In genomic region chr1:168754196-168754595, GRCm38 (mm10) we compare ENCODE assay signal across 14 mouse cellular contexts.
DNase-seq lines count a peak whose midpoint lies in the region; ATAC-seq lines count a peak whose summit lies in the region.
"Had no signal": no experiment of that assay in that cellular context is flagged by ENCODE, and none has a peak within 500 bp of the region (broad histone marks: within the 10 kb centered on the region; RNA-seq: fewer than 3 reads in every experiment).

No protein-coding gene starts in this region.

- no peaks in the 10 kb centered on the region for H3K27me3 ChIP-seq in hindbrain, embryonic 11.5 days (ENCODE audit: control insufficient read depth, insufficient read depth, low read length)
- no peaks in the 10 kb centered on the region for H3K27me3 ChIP-seq in hindbrain, embryonic 16.5 days (replicated peaks; ENCODE audit: control insufficient read depth, insufficient read depth, low read length)
- H3K27me3 ChIP-seq in embryonic facial prominence, embryonic 14.5 days (replicated peaks; ENCODE audit: control insufficient read depth, insufficient read depth, low read length): no peaks in the 10 kb centered on the region
- H3K27me3 ChIP-seq: forebrain, embryonic 13.5 days; intestine, embryonic 15.5 days had no signal

- WGBS in hindbrain, embryonic 11.5 days: 40% methylated on average over 7 of the region's 7 CpGs
- WGBS in hindbrain, embryonic 16.5 days: 65% methylated on average over 7 of the region's 7 CpGs
- WGBS in embryonic facial prominence, embryonic 14.5 days: 25% methylated on average over 7 of the region's 7 CpGs

- no peaks in the 10 kb centered on the region for H3K36me3 ChIP-seq in hindbrain, embryonic 11.5 days (ENCODE audit: control insufficient read depth, insufficient read depth, low read length)
- H3K36me3 ChIP-seq in hindbrain, embryonic 16.5 days (ENCODE audit: control insufficient read depth, insufficient read depth, low read length): no peaks in the 10 kb centered on the region
- no peaks in the 10 kb centered on the region for H3K36me3 ChIP-seq in embryonic facial prominence, embryonic 14.5 days (ENCODE audit: control insufficient read depth, insufficient read depth, low read length)
- H3K36me3 ChIP-seq: intestine, embryonic 15.5 days had no signal

- no peaks in the 10 kb centered on the region for H3K9me3 ChIP-seq in hindbrain, embryonic 11.5 days (ENCODE audit: control insufficient read depth, low read length)
- no peaks in the 10 kb centered on the region for H3K9me3 ChIP-seq in hindbrain, embryonic 16.5 days (ENCODE audit: control insufficient read depth, low read length)
- no peaks in the 10 kb centered on the region for H3K9me3 ChIP-seq in embryonic facial prominence, embryonic 14.5 days (ENCODE audit: control insufficient read depth, low read length)
- H3K9me3 ChIP-seq: forebrain, embryonic 13.5 days; intestine, embryonic 15.5 days had no signal

- H3K4me2 ChIP-seq in hindbrain, embryonic 11.5 days (replicated peaks; ENCODE audit: low read depth, low read length): no peak overlapping the region
- no peak overlapping the region for H3K4me2 ChIP-seq in hindbrain, embryonic 16.5 days (ENCODE audit: low read length)
- no peak overlapping the region for H3K4me2 ChIP-seq in embryonic facial prominence, embryonic 14.5 days (ENCODE audit: low read depth, low read length)
- H3K4me2 ChIP-seq: forebrain, embryonic 13.5 days; intestine, embryonic 15.5 days; lung, embryonic 14.5 days; midbrain, embryonic 11.5 days had no signal

- intact Hi-C loops in heart, postnatal 36 days (cut with DNase I): no loop called here

- no peak overlapping the region for H3K9ac ChIP-seq in hindbrain, embryonic 11.5 days (ENCODE audit: low read depth, low read length)
- H3K9ac ChIP-seq in hindbrain, embryonic 16.5 days (ENCODE audit: low read depth, low read length): no peak overlapping the region
- H3K9ac ChIP-seq in embryonic facial prominence, embryonic 14.5 days (ENCODE audit: low read depth, low read length): no peak overlapping the region
- H3K9ac ChIP-seq: forebrain, embryonic 13.5 days; intestine, embryonic 15.5 days; lung, embryonic 14.5 days had no signal

- H3K27ac ChIP-seq in hindbrain, embryonic 11.5 days (ENCODE audit: low read depth, low read length): no peak overlapping the region
- no peak overlapping the region for H3K27ac ChIP-seq in hindbrain, embryonic 16.5 days (ENCODE audit: low read depth, low read length)
- no peak overlapping the region for H3K27ac ChIP-seq in embryonic facial prominence, embryonic 14.5 days (replicated peaks; ENCODE audit: low read depth, low read length)
- H3K27ac ChIP-seq: forebrain, embryonic 13.5 days; intestine, embryonic 15.5 days had no signal

- peak; percentile 26 for DNase-seq in hindbrain, embryonic 11.5 days (ENCODE audit: low spot score)
- DNase-seq in embryonic facial prominence, embryonic 14.5 days (ENCODE audit: low spot score): peak; percentile 35
- peak; percentile 27 for DNase-seq in kidney, postnatal 10 days
- peak; percentile 20 for DNase-seq in retina, postnatal 1 day
- DNase-seq in lung, postnatal 14 days: no peak
- no peak for DNase-seq in frontal cortex, postnatal 10 days (ENCODE audit: low spot score in 2 of 2)
- no peak for DNase-seq in heart, postnatal 36 days
- DNase-seq: heart, postnatal 10 days; lung, embryonic 14.5 days; thymus, postnatal 14 days had no signal

- no peak overlapping the region for H3K4me3 ChIP-seq in hindbrain, embryonic 11.5 days (ENCODE audit: low read depth, low read length)
- H3K4me3 ChIP-seq in hindbrain, embryonic 16.5 days (ENCODE audit: low read length): no peak overlapping the region
- no peak overlapping the region for H3K4me3 ChIP-seq in embryonic facial prominence, embryonic 14.5 days (ENCODE audit: low read depth, low read length)
- H3K4me3 ChIP-seq: forebrain, embryonic 13.5 days; intestine, embryonic 15.5 days had no signal

- no peaks in the 10 kb centered on the region for H3K4me1 ChIP-seq in hindbrain, embryonic 11.5 days (replicated peaks; ENCODE audit: control insufficient read depth, insufficient read depth, low read length)
- no peaks in the 10 kb centered on the region for H3K4me1 ChIP-seq in hindbrain, embryonic 16.5 days (ENCODE audit: control insufficient read depth, insufficient read depth, low read depth, low read length)
- peaks cover 3% of the 10 kb centered on the region; the same call in 1 of the 2 replicates for H3K4me1 ChIP-seq in embryonic facial prominence, embryonic 14.5 days (ENCODE audit: control insufficient read depth, insufficient read depth, low read length)
- H3K4me1 ChIP-seq: intestine, embryonic 15.5 days had no signal

- no peak for ATAC-seq in hindbrain, embryonic 11.5 days (ENCODE audit: low FRiP score)
- no peak for ATAC-seq in hindbrain, embryonic 16.5 days
- ATAC-seq in embryonic facial prominence, embryonic 14.5 days (ENCODE audit: low read depth): no peak
- ATAC-seq: forebrain, embryonic 13.5 days; intestine, embryonic 15.5 days had no signal

Comparison
In these comparisons a context has a peak if more than half of its experiments do, and no peak if none do; other contexts are left out.
1. DNase-seq: peak in hindbrain, embryonic 11.5 days (single experiment), embryonic facial prominence, embryonic 14.5 days (single experiment), kidney, postnatal 10 days (single experiment) and retina, postnatal 1 day (single experiment); none in lung, postnatal 14 days (single experiment), frontal cortex, postnatal 10 days (0 of 2) and heart, postnatal 36 days (0 of 2).